Mouse (Mus musculus) CH12.LX (cell line): Measurements from ENCODE around the gene Siah3. TPM values are rescaled to one million over a fixed set of nuclear protein-coding genes. Genes with fewer than 3 reads are reported as not detected.

Source experiments
- DNase-seq: peaks from one replicate; pipeline ENCODE4 v3.0.0-alpha.2; 2013; ENCODE audit errors: extremely low read depth
- H3K27ac ChIP-seq: 2 replicates; pipeline ENCODE4 v1.5.1; 2012; ENCODE audit warnings: low read depth, mild to moderate bottlenecking, control low read depth, moderate library complexity; ENCODE audit not compliant: insufficient read depth
- H3K27me3 ChIP-seq: replicated peaks from 2 replicates; pipeline ENCODE3; 2012; ENCODE audit warnings: inconsistent platforms
- H3K36me3 ChIP-seq, 2 experiments: replicated peaks in 1 of 2; 2 replicates each; pipeline versions ENCODE3 to v1.6.1; 2012; ENCODE audit warnings: inconsistent platforms in 1 of 2, low read length in 1 of 2, mild to moderate bottlenecking in 1 of 2, mixed read lengths in 1 of 2, moderate library complexity in 1 of 2; ENCODE audit not compliant: control insufficient read depth in 1 of 2, insufficient read depth in 1 of 2
- H3K4me1 ChIP-seq, 2 experiments: 2 replicates each; pipeline ENCODE4 v1.6.1; 2012; ENCODE audit warnings: inconsistent platforms in 1 of 2, moderate library complexity in 1 of 2; ENCODE audit not compliant: insufficient read depth in 2 of 2, control insufficient read depth in 1 of 2
- H3K4me2 ChIP-seq: 2 replicates; pipeline ENCODE4 v1.6.1; 2012; ENCODE audit warnings: low read depth, mild to moderate bottlenecking, control low read depth; ENCODE audit not compliant: poor library complexity, insufficient read depth, severe bottlenecking
- H3K4me3 ChIP-seq, 3 experiments: fragments of 150-350 bp in 1 of 3; sonication (generic) in 1 of 3; replicated peaks in 1 of 3; 2 replicates each; pipeline versions ENCODE3 to v1.5.1; 2011 to 2012; ENCODE audit warnings: low read depth in 2 of 3, low read length in 2 of 3, mild to moderate bottlenecking in 2 of 3, moderate library complexity in 2 of 3, control low read depth in 1 of 3, improper control_type of control experiment in 1 of 3, inconsistent platforms in 1 of 3, mixed read lengths in 1 of 3; ENCODE audit not compliant: poor library complexity in 1 of 3
- H3K79me2 ChIP-seq: replicated peaks from 2 replicates; pipeline ENCODE4 v1.6.1; 2012; ENCODE audit warnings: mild to moderate bottlenecking, moderate library complexity; ENCODE audit not compliant: control insufficient read depth, poor library complexity, insufficient read depth, severe bottlenecking; ENCODE audit errors: extremely low read depth
- H3K9ac ChIP-seq: 2 replicates; pipeline ENCODE4 v1.6.1; 2012; ENCODE audit warnings: low read depth, mild to moderate bottlenecking, control low read depth, moderate library complexity; ENCODE audit not compliant: insufficient read depth
- H3K9me3 ChIP-seq: replicated peaks from 2 replicates; pipeline ENCODE3; 2012; ENCODE audit warnings: low read length, inconsistent platforms, mixed read lengths
- BHLHE40 ChIP-seq: IDR thresholded peaks from 2 replicates; pipeline ENCODE4 v1.6.1; 2011; ENCODE audit warnings: mild to moderate bottlenecking, low read depth, low read length, improper control_type of control experiment
- ELF1 ChIP-seq: IDR thresholded peaks from 2 replicates; pipeline ENCODE4 v1.6.1; 2014; ENCODE audit warnings: low read depth, mild to moderate bottlenecking, inconsistent platforms, low read length, improper control_type of control experiment
- EP300 ChIP-seq: IDR thresholded peaks from 2 replicates; pipeline ENCODE4 v1.6.1; 2011; ENCODE audit warnings: low read length, improper control_type of control experiment
- ETS1 ChIP-seq: conservative IDR thresholded peaks from 2 replicates; pipeline ENCODE4 v1.6.1; 2012; ENCODE audit warnings: low read depth, mild to moderate bottlenecking, inconsistent platforms, low read length, improper control_type of control experiment, moderate library complexity
- HCFC1 ChIP-seq: IDR thresholded peaks from 2 replicates; pipeline ENCODE4 v1.6.1; 2012; ENCODE audit warnings: low read depth, mild to moderate bottlenecking, inconsistent platforms, low read length, improper control_type of control experiment
- JUN ChIP-seq: IDR thresholded peaks from 2 replicates; pipeline ENCODE4 v1.6.1; 2011; ENCODE audit warnings: low read depth, mild to moderate bottlenecking, low read length, improper control_type of control experiment, moderate library complexity; ENCODE audit not compliant: insufficient read depth
- JUND ChIP-seq: conservative IDR thresholded peaks from 2 replicates; pipeline ENCODE4 v1.6.1; 2011; ENCODE audit warnings: low read depth, low read length, improper control_type of control experiment
- KAT2A ChIP-seq: IDR thresholded peaks from 2 replicates; pipeline ENCODE4 v1.6.1; 2012; ENCODE audit warnings: low read length, improper control_type of control experiment, inconsistent platforms; ENCODE audit not compliant: insufficient replicate concordance
- MXI1 ChIP-seq: IDR thresholded peaks from 2 replicates; pipeline ENCODE4 v1.6.1; 2011; ENCODE audit warnings: mild to moderate bottlenecking, low read depth, low read length, improper control_type of control experiment
- MYC ChIP-seq: IDR thresholded peaks from 2 replicates; pipeline ENCODE4 v1.6.1; 2011; ENCODE audit warnings: low read depth, mild to moderate bottlenecking, improper control_type of control experiment, low read length
- POLR2A ChIP-seq: IDR thresholded peaks from 2 replicates; pipeline ENCODE4 v1.6.1; 2011; ENCODE audit warnings: low read depth, mild to moderate bottlenecking, improper control_type of control experiment, low read length
- POLR2AphosphoS2 ChIP-seq: IDR thresholded peaks from 2 replicates; pipeline ENCODE4 v1.6.1; 2011; ENCODE audit warnings: low read depth, low read length, improper control_type of control experiment
- RAD21 ChIP-seq: IDR thresholded peaks from 2 replicates; pipeline ENCODE4 v1.6.1; 2011; ENCODE audit warnings: low read depth, mild to moderate bottlenecking, low read length, improper control_type of control experiment, moderate library complexity
- TBP ChIP-seq: conservative IDR thresholded peaks from 2 replicates; pipeline ENCODE4 v1.6.1; 2011; ENCODE audit warnings: low read depth, low read length, improper control_type of control experiment
- UBTF ChIP-seq: IDR thresholded peaks from 2 replicates; pipeline ENCODE4 v1.6.1; 2012; ENCODE audit warnings: low read depth, mild to moderate bottlenecking, inconsistent platforms, low read length, improper control_type of control experiment, moderate library complexity
- USF1 ChIP-seq: IDR thresholded peaks from 2 replicates; pipeline ENCODE4 v1.6.1; 2014; ENCODE audit warnings: low read depth, mild to moderate bottlenecking, inconsistent platforms, low read length, improper control_type of control experiment
- ZC3H11A ChIP-seq: IDR thresholded peaks from 2 replicates; pipeline ENCODE4 v1.6.1; 2012; ENCODE audit warnings: low read depth, mild to moderate bottlenecking, inconsistent platforms, low read length, improper control_type of control experiment
- dilution Hi-C: fragments of 300-500 bp; cut with MboI; formaldehyde crosslinking; loops from 2 replicates; pipeline ENCODE4 v1.14.3; 2020; ENCODE audit warnings: low sequenced_read_pairs; ENCODE audit not compliant: extremely low pct_unique_long_range_greater_than_20kb, extremely low pct_ligation_motif_present
- in situ Hi-C: fragments of 300-500 bp; cut with MboI; formaldehyde crosslinking; loops from 3 replicates; pipeline ENCODE4 v1.14.3; 2019; ENCODE audit warnings: low sequenced_read_pairs, low pct_ligation_motif_present, low pct_unique_long_range_greater_than_20kb, mixed read lengths
- polyA plus RNA-seq: library from polyadenylated mRNA; unstranded; fragments of >175 nt; gene quantifications from 2 replicates; pipeline ENCODE4 v1.2.1, GENCODE M21; 2012; ENCODE audit warnings: low read depth; ENCODE audit not compliant: insufficient read length
- total RNA-seq, 2 experiments: library from RNA; depleted of rRNA; stranded (reverse); fragments of 300-350 nt in 1 of 2; fragments of >200 nt in 1 of 2; gene quantifications; 2 replicates each; pipeline ENCODE4 v1.2.3; 2012 to 2014

Siah3 gene
- total and polyA plus RNA-seq, 3 experiments = not detected

DNA sequence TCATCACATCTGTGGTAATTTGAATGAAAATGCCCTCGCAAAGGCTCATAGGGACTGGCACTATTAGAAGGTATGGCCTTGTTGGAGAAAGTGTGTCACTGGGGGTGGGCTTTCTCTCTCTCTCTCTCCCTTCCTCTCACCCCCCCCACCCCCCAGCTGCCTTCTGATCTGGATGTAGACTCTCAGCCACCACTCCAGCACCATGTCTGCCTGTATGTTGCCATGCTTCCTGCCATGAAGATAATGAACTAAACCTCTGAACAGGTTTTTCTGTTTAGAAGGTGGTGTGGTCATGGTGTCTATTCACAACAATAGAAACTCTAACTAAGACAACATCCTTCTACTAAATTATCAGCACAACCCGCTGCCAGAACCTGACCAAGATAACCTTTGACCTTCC is 48.5 kb downstream of the Siah3 start:
- dilution Hi-C loops = no loop called here
- H3K79me2 ChIP-seq = no peaks in the 10 kb centered on the region
- TF ChIP-seq USF1 = no peak
- TF ChIP-seq MYC = no peak
- TF ChIP-seq POLR2AphosphoS2 = no peak
- TF ChIP-seq POLR2A = no peak
- no peak for TF ChIP-seq ETS1
- TF ChIP-seq RAD21 = no peak
- no peak for TF ChIP-seq MXI1
- TF ChIP-seq EP300 = no peak
- no peak for TF ChIP-seq ZC3H11A
- TF ChIP-seq TBP = no peak
- TF ChIP-seq BHLHE40 = no peak
- no peak for TF ChIP-seq HCFC1
- no peak for TF ChIP-seq JUN
- no peak for TF ChIP-seq KAT2A

GRCm38 (mm10) chr14:75505126-75505840 is 49.5 kb downstream of the Siah3 start:
- no peak overlapping the region for H3K4me2 ChIP-seq
- in situ Hi-C loops = no loop called here
- TF ChIP-seq ELF1 = no peak
- no peak for TF ChIP-seq JUND
- no peak for TF ChIP-seq UBTF
- TF ChIP-seq, all 38 proteins: peak for 0
- Histone ChIP-seq H3K4me3 (no peak overlapping the region), H3K9ac (no peak overlapping the region), H3K27me3 (peaks cover 7% of the 10 kb centered on the region), H3K4me1 (no peaks in the 10 kb centered on the region), H3K79me2 (no peaks in the 10 kb centered on the region), H3K9me3 (no peaks in the 10 kb centered on the region), H3K27ac (no peak overlapping the region), H3K36me3 (no peaks in the 10 kb centered on the region)
- dilution Hi-C loops = no loop called here
- no peak for DNase-seq

More for the DNA sequence above, 48.5 kb downstream of the Siah3 start:
- Histone ChIP-seq H3K9me3 (no peaks in the 10 kb centered on the region), H3K9ac (no peak overlapping the region), H3K4me1 (no peaks in the 10 kb centered on the region), H3K36me3 (no peaks in the 10 kb centered on the region), H3K27me3 (peaks cover 7% of the 10 kb centered on the region), H3K4me3 (no peak overlapping the region), H3K4me2 (no peak overlapping the region), H3K27ac (no peak overlapping the region)
- DNase-seq = no peak
- in situ Hi-C loops = no loop called here
